Mouse (Mus musculus) ES-E14 (cell line): ENCODE data around the gene Naaa.

Source experiments
- CHD2 ChIP-seq: IDR thresholded peaks from 2 replicates; pipeline ENCODE4 v1.6.1; 2014; ENCODE audit warnings: mild to moderate bottlenecking, low read depth, low read length, inconsistent platforms
- HCFC1 ChIP-seq: IDR thresholded peaks from 2 replicates; pipeline ENCODE4 v1.6.1; 2012; ENCODE audit warnings: low read length, inconsistent platforms, borderline replicate concordance; ENCODE audit not compliant: insufficient read depth
- MAFK ChIP-seq: IDR thresholded peaks from 2 replicates; pipeline ENCODE4 v1.6.1; 2014; ENCODE audit warnings: mild to moderate bottlenecking, low read depth, low read length, inconsistent platforms; ENCODE audit not compliant: insufficient read depth
- ZC3H11A ChIP-seq: IDR thresholded peaks from 2 replicates; pipeline ENCODE4 v1.6.1; 2012; ENCODE audit warnings: low read depth, mild to moderate bottlenecking, inconsistent platforms, low read length, borderline replicate concordance
- ZNF384 ChIP-seq: IDR thresholded peaks from 2 replicates; pipeline ENCODE4 v1.6.1; 2012; ENCODE audit warnings: low read depth, low read length, inconsistent platforms

- no peak for TF ChIP-seq CHD2
- no peak for TF ChIP-seq ZNF384
- TF ChIP-seq HCFC1, result no peak
- TF ChIP-seq MAFK, result no peak
- no peak for TF ChIP-seq ZC3H11A
Observed at GRCm38 (mm10) chr5:92278942-92279537, 1.1 kb upstream of the Naaa start.
